ENCODE assay signal across 13 mouse cellular contexts in the genomic region with DNA sequence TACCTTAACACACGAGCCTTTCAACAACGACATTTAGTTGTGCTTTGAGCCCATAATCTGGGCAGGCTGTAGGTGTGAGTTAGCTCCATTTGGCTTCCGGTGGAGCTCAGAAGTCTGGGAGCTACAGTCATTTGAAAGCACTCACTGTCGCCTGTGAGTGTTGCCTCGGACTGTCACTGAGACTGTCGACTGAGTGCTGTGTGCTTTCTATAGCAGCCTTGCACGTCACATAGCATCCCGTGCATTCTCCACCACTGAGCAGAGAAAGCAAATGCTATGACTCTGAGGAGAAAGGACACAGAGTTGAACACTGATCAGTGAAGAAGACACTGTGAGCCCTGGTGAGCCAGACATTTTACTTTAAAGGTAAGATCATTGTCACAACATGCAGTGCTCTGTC.
DNase-seq lines count a peak whose midpoint lies in the region; ATAC-seq and TF ChIP-seq lines count a peak whose summit lies in the region.
"Had no signal": no experiment of that assay in that cellular context is flagged by ENCODE, and none has a peak within 500 bp of the region (broad histone marks: within the 10 kb centered on the region; RNA-seq: fewer than 3 reads in every experiment).

No protein-coding gene starts in this region.

- no peak for TF ChIP-seq POLR2A in testis, adult 2 months (IDR thresholded peaks at IDR 0.05; ENCODE audit: control insufficient read depth, low read depth, low read length)

- no peak overlapping the region for H3K4me2 ChIP-seq in forebrain, embryonic 11.5 days (ENCODE audit: low read depth, low read length, severe bottlenecking)
- peak overlapping the region; percentile 10; the same call in 1 of the 2 replicates for H3K4me2 ChIP-seq in hindbrain, embryonic 13.5 days
- H3K4me2 ChIP-seq in hindbrain, embryonic 11.5 days (replicated peaks; ENCODE audit: low read depth, low read length) = no peak overlapping the region

- no peaks in the 10 kb centered on the region for H3K27me3 ChIP-seq in forebrain, embryonic 10.5 days (ENCODE audit: poor library complexity, severe bottlenecking)
- H3K27me3 ChIP-seq in forebrain, embryonic 11.5 days (ENCODE audit: control insufficient read depth, insufficient read depth, low read length) = no peaks in the 10 kb centered on the region
- H3K27me3 ChIP-seq in hindbrain, embryonic 13.5 days = no peaks in the 10 kb centered on the region
- H3K27me3 ChIP-seq in hindbrain, embryonic 11.5 days (ENCODE audit: control insufficient read depth, insufficient read depth, low read length) = no peaks in the 10 kb centered on the region
- no peaks in the 10 kb centered on the region for H3K27me3 ChIP-seq in testis, adult 2 months (ENCODE audit: control insufficient read depth, insufficient read depth, low read length)

- 73% methylated on average over 8 of the region's 8 CpGs for WGBS in forebrain, embryonic 10.5 days
- 63% methylated on average over 8 of the region's 8 CpGs for WGBS in forebrain, embryonic 11.5 days
- WGBS in hindbrain, embryonic 13.5 days = 48% methylated on average over 8 of the region's 8 CpGs
- WGBS in hindbrain, embryonic 11.5 days = 57% methylated on average over 8 of the region's 8 CpGs

- peaks cover 52% of the 10 kb centered on the region for H3K4me1 ChIP-seq in forebrain, embryonic 10.5 days
- H3K4me1 ChIP-seq in forebrain, embryonic 11.5 days (replicated peaks; ENCODE audit: control insufficient read depth, insufficient read depth, low read length) = peaks cover 10% of the 10 kb centered on the region; the same call in 1 of the 2 replicates
- peaks cover 24% of the 10 kb centered on the region for H3K4me1 ChIP-seq in hindbrain, embryonic 13.5 days (replicated peaks)
- no peaks in the 10 kb centered on the region for H3K4me1 ChIP-seq in hindbrain, embryonic 11.5 days (replicated peaks; ENCODE audit: control insufficient read depth, insufficient read depth, low read length)
- H3K4me1 ChIP-seq in testis, adult 2 months (ENCODE audit: control insufficient read depth, insufficient read depth, low read length) = no peaks in the 10 kb centered on the region

- ATAC-seq in forebrain, embryonic 11.5 days (replicated peaks; ENCODE audit: low FRiP score) = no peak
- peak; percentile 54 for ATAC-seq in hindbrain, embryonic 13.5 days (ENCODE audit: low FRiP score)
- no peak for ATAC-seq in hindbrain, embryonic 11.5 days (ENCODE audit: low FRiP score)

- no peaks in the 10 kb centered on the region for H3K9me3 ChIP-seq in forebrain, embryonic 10.5 days
- H3K9me3 ChIP-seq in forebrain, embryonic 11.5 days (ENCODE audit: control insufficient read depth, low read length) = no peaks in the 10 kb centered on the region
- no peaks in the 10 kb centered on the region for H3K9me3 ChIP-seq in hindbrain, embryonic 13.5 days
- H3K9me3 ChIP-seq in hindbrain, embryonic 11.5 days (ENCODE audit: control insufficient read depth, low read length) = no peaks in the 10 kb centered on the region

- H3K36me3 ChIP-seq in forebrain, embryonic 10.5 days (replicated peaks) = no peaks in the 10 kb centered on the region
- no peaks in the 10 kb centered on the region for H3K36me3 ChIP-seq in forebrain, embryonic 11.5 days (ENCODE audit: control insufficient read depth, insufficient read depth, low read length)
- no peaks in the 10 kb centered on the region for H3K36me3 ChIP-seq in hindbrain, embryonic 13.5 days
- no peaks in the 10 kb centered on the region for H3K36me3 ChIP-seq in hindbrain, embryonic 11.5 days (ENCODE audit: control insufficient read depth, insufficient read depth, low read length)
- H3K36me3 ChIP-seq in testis, adult 2 months (ENCODE audit: control insufficient read depth, insufficient read depth, low read length) = no peaks in the 10 kb centered on the region

- H3K27ac ChIP-seq in forebrain, embryonic 10.5 days = peak overlapping the region; percentile 16
- no peak overlapping the region for H3K27ac ChIP-seq in forebrain, embryonic 11.5 days (ENCODE audit: low read depth, low read length)
- H3K27ac ChIP-seq in hindbrain, embryonic 13.5 days = peak overlapping the region; percentile 36
- no peak overlapping the region for H3K27ac ChIP-seq in hindbrain, embryonic 11.5 days (ENCODE audit: low read depth, low read length)
- H3K27ac ChIP-seq in testis, adult 2 months (ENCODE audit: control insufficient read depth, insufficient read depth, low read depth, low read length) = no peak overlapping the region

- DNase-seq in forebrain, embryonic 10.5 days (ENCODE audit: extremely low spot score, low spot score) = no peak
- DNase-seq in forebrain, embryonic 11.5 days (ENCODE audit: low spot score) = no peak
- no peak for DNase-seq in hindbrain, embryonic 11.5 days (ENCODE audit: low spot score)
- DNase-seq in testis, postnatal 10 days (ENCODE audit: low spot score) = no peak
- no peak for DNase-seq in spleen, postnatal 14 days (ENCODE audit: low spot score in 2 of 2)
- DNase-seq in kidney, postnatal 4 days = no peak
- DNase-seq: adrenal gland, postnatal 10 days; kidney, postnatal 10 days; layer of hippocampus, postnatal 36 days; liver; right cerebral cortex, postnatal 14 days had no signal

- H3K9ac ChIP-seq in forebrain, embryonic 11.5 days (ENCODE audit: low read length) = no peak overlapping the region
- H3K9ac ChIP-seq in hindbrain, embryonic 13.5 days = 0 out of 2 replicates have a peak overlapping the region, but pooled peaks have one; percentile 35
- no peak overlapping the region for H3K9ac ChIP-seq in hindbrain, embryonic 11.5 days (ENCODE audit: low read depth, low read length)

- TF ChIP-seq CTCF in testis, adult 2 months (IDR thresholded peaks at IDR 0.05; ENCODE audit: control insufficient read depth, insufficient read depth, insufficient replicate concordance, low read depth, low read length) = no peak

- no peak overlapping the region for H3K4me3 ChIP-seq in forebrain, embryonic 10.5 days
- H3K4me3 ChIP-seq in forebrain, embryonic 11.5 days (ENCODE audit: low read depth, low read length) = no peak overlapping the region
- H3K4me3 ChIP-seq in hindbrain, embryonic 13.5 days = no peak overlapping the region
- H3K4me3 ChIP-seq in hindbrain, embryonic 11.5 days (ENCODE audit: low read depth, low read length) = no peak overlapping the region
- peak overlapping the region; percentile 16 for H3K4me3 ChIP-seq in testis, adult 2 months (ENCODE audit: control insufficient read depth, low read depth, low read length)

Comparison
In these comparisons a context has a peak if more than half of its experiments do, and no peak if none do; other contexts are left out.
1. H3K27ac ChIP-seq: peak in forebrain, embryonic 10.5 days (single experiment) and hindbrain, embryonic 13.5 days (single experiment); none in forebrain, embryonic 11.5 days (single experiment), hindbrain, embryonic 11.5 days (single experiment) and testis, adult 2 months (single experiment).